Mouse (Mus musculus) adipocyte (in vitro differentiated cells): ENCODE data around the gene Gm5726.
"Not testable (repeated sequence)": the region's sequence is repeated elsewhere in the genome, so short reads cannot be mapped to it uniquely, and the experiment has no call there.

Experiments used
- DNase-seq: peaks from one replicate; pipeline ENCODE4 v3.0.0-alpha.2; 2016; ENCODE audit warnings: low spot score

Gm5726 gene

DNA sequence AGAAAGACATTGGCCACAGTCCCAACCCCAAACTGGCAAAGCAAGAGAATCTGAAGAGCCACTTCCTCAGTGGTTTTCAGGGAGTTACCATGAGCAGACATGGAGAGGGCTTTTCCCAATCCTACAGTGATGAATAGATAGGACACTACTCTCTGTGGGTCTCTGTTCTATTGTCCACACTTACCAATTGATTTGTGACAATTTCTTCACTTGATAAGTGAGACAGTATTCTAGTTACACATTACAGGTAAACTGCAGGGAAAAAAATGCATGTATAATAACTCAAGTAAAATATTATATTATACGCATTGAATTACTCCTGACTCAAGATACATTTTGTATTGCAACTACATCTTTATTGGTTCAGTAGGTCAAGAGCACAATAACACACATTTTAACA is at the start of gene Gm5726:
Gene Gm5726, minus strand, starts transcription at position 101 of the 400 bp plus-strand sequence.
- DNase-seq: not testable (repeated sequence)

GRCm38 (mm10) chr7:20576141-20576540 is 30.6 kb upstream of the Gm5726 start, which contains the start of gene Gm4141:
Gene Gm4141 (minus strand): TSS chr7:20576241.
- DNase-seq: not testable (repeated sequence)

GRCm38 (mm10) chr7:20533537-20533936 is 12.0 kb downstream of the Gm5726 start, which contains the start of gene Vmn1r104:
Gene Vmn1r104 (plus strand): TSS chr7:20533837.
- not testable (repeated sequence) for DNase-seq

DNA sequence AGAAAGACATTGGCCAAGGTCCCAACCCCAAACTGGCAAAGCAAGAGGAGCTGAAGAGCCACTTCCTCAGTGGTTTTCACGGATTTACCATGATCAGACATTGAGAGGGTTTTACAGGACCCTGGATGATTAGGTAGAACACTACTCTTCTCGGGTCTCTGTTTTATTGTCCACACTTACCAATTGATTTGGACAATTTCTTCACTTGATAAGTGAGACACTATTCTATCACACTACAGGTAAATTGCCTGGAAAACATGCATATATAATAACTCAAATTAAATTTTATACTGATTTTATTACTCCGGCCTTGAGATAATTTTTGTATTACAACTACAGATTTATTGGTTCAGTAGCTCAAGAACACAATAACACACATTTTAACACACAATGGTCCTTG is 35.1 kb downstream of the Gm5726 start, which contains the start of gene Vmn1r103:
Gene Vmn1r103, minus strand, starts transcription at position 101 of the 400 bp plus-strand sequence.
- DNase-seq: not testable (repeated sequence)
